20 mouse cellular contexts compared by ENCODE assay signal in the genomic region with DNA sequence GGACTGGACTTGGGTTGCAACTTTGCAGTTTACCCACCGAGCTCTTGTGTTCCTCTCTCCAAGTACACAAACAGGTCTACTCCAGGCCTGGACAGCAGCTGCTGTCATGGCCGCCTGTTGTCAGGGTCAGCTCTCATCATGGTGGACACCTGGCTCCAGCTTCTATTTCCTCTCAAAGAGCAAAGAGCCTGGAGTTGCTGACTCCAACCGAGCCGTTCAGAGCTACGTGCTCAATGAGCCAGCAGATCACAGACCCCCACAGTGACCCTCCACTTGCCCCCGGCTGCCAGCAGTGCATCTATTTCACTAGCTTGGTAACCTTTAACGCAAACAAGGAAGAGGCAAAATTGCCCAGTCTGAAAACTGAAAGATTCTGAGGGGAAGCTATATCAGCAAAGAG.
"Had no signal": no experiment of that assay in that cellular context is flagged by ENCODE, and none has a peak within 500 bp of the region (broad histone marks: within the 10 kb centered on the region; RNA-seq: fewer than 3 reads in every experiment).

No protein-coding gene starts in this region.

- H3K27me3 ChIP-seq: limb, embryonic 12.5 days; limb, embryonic 15.5 days; midbrain, embryonic 12.5 days; midbrain, embryonic 15.5 days; neural tube, embryonic 13.5 days; stomach, embryonic 15.5 days had no signal

- H3K9ac ChIP-seq: limb, embryonic 15.5 days; liver, embryonic 14.5 days; liver, postnatal 0 days; lung, embryonic 14.5 days; midbrain, embryonic 12.5 days; midbrain, embryonic 15.5 days; neural tube, embryonic 13.5 days; stomach, embryonic 15.5 days had no signal

- H3K4me2 ChIP-seq: limb, embryonic 12.5 days; limb, embryonic 15.5 days; liver, embryonic 11.5 days; lung, embryonic 14.5 days; midbrain, embryonic 12.5 days; midbrain, embryonic 15.5 days; neural tube, embryonic 13.5 days; stomach, embryonic 15.5 days had no signal

- H3K4me3 ChIP-seq: limb, embryonic 12.5 days; limb, embryonic 15.5 days; midbrain, embryonic 12.5 days; midbrain, embryonic 15.5 days; neural tube, embryonic 13.5 days; stomach, embryonic 15.5 days had no signal

- H3K4me1 ChIP-seq: limb, embryonic 15.5 days; midbrain, embryonic 12.5 days; midbrain, embryonic 15.5 days; stomach, embryonic 15.5 days had no signal

- ATAC-seq: intestine, embryonic 16.5 days; liver, postnatal 0 days; lung, postnatal 0 days; midbrain, embryonic 15.5 days had no signal

- H3K9me3 ChIP-seq: limb, embryonic 12.5 days; limb, embryonic 15.5 days; midbrain, embryonic 12.5 days; midbrain, embryonic 15.5 days; neural tube, embryonic 13.5 days; stomach, embryonic 15.5 days had no signal

- H3K27ac ChIP-seq: limb, embryonic 15.5 days; liver, embryonic 14.5 days; macrophage; midbrain, embryonic 12.5 days; midbrain, embryonic 15.5 days; stomach, embryonic 15.5 days had no signal

- DNase-seq: kidney, adult 2 months; kidney, postnatal 36 days; left cerebral cortex, postnatal 4 days; liver, postnatal 0 days; lung, embryonic 14.5 days; retina, postnatal 1 day; right cerebral cortex, postnatal 25 days; spleen, adult 18-20 months; thymus, postnatal 25 days had no signal
